Mouse (Mus musculus) cortical plate, adult 2 months (tissue): ENCODE results near the gene Cdt1.

Source experiments
- CTCF ChIP-seq: fragments of 200-500 bp; IDR thresholded peaks from 2 replicates; pipeline ENCODE4 v1.5.1; 2011; ENCODE audit warnings: mild to moderate bottlenecking, control low read depth, low read length; ENCODE audit not compliant: insufficient read depth; ENCODE audit errors: extremely low read depth
- POLR2A ChIP-seq: fragments of 200-500 bp; IDR thresholded peaks from 2 replicates; pipeline ENCODE4 v1.6.1; 2011; ENCODE audit warnings: mild to moderate bottlenecking, low read length, control low read depth; ENCODE audit not compliant: insufficient read depth; ENCODE audit errors: extremely low read depth

GRCm38 (mm10) chr8:122604640-122605039 is 36.8 kb downstream of the Cdt1 start:
- TF ChIP-seq CTCF: no peak
- TF ChIP-seq POLR2A: no peak
